Mouse (Mus musculus): Measurements from ENCODE around the gene Pde4b.

GRCm38 (mm10) chr4:102172711-102173213, 85.4 kb downstream of the Pde4b start:
- no peak for TF ChIP-seq CTCF (IDR thresholded peaks at IDR 0.05; ENCODE audit: control insufficient read depth, insufficient read depth, low read length)
- TF ChIP-seq POLR2A (IDR thresholded peaks at IDR 0.05; ENCODE audit: borderline replicate concordance, control insufficient read depth, low read depth, low read length), result no peak
